Mouse (Mus musculus): ENCODE results near the gene Mrpl18. TPM values are rescaled to one million over a fixed set of nuclear protein-coding genes. Genes with fewer than 3 reads are reported as not detected.
"Not testable (repeated sequence)": the region's sequence is repeated elsewhere in the genome, so short reads cannot be mapped to it uniquely, and the experiment has no call there.

The Mrpl18 gene
- polyA plus RNA-seq (2015; fragmentation: Nextera tagmentation; extraction: Ambion mirVana) = 165 and 199 TPM in 2 replicates

GRCm38 (mm10) chr17:12915881-12916583 is at the start of gene Mrpl18:
TSS of gene Mrpl18 (minus strand) at chr17:12916345.
- Histone ChIP-seq H3K4me1 (replicated peaks) (peaks cover 14% of the 10 kb centered on the region), H3K27me3 (no peaks in the 10 kb centered on the region), H3K36me3 (peaks cover 52% of the 10 kb centered on the region), H3K9me3 (replicated peaks) (no peaks in the 10 kb centered on the region), H3K4me2 (peak within 1 kb of the TSS; percentile 84), H3K9ac (peak within 1 kb of the TSS; percentile 98), H3K27ac (peak within 1 kb of the TSS; percentile 93), H3K4me3 (peak within 1 kb of the TSS; percentile 87)
- under 1% methylated on average over 56 of the region's 56 CpGs for WGBS
- peak; percentile 99 for ATAC-seq (replicated peaks; ENCODE audit: insufficient number of reproducible peaks, insufficient read depth, low FRiP score, low read depth)

GRCm38 (mm10) chr17:12963476-12963875 is 47.3 kb upstream of the Mrpl18 start:
- 67% methylated on average over 3 of the region's 3 CpGs for WGBS
- ATAC-seq (replicated peaks; ENCODE audit: insufficient number of reproducible peaks, insufficient read depth, low FRiP score, low read depth) = no peak
- Histone ChIP-seq H3K27ac (no peak overlapping the region), H3K4me3 (no peak overlapping the region), H3K36me3 (peaks cover 29% of the 10 kb centered on the region), H3K9me3 (replicated peaks) (no peaks in the 10 kb centered on the region), H3K4me2 (no peak overlapping the region), H3K4me1 (replicated peaks) (peaks cover 6% of the 10 kb centered on the region), H3K9ac (no peak overlapping the region), H3K27me3 (no peaks in the 10 kb centered on the region)

- Histone ChIP-seq H3K4me2 (peak within 1 kb of the TSS; percentile 81), H3K4me3 (peak within 1 kb of the TSS; percentile 89), H3K9me3 (replicated peaks) (no peaks in the 10 kb centered on the region), H3K36me3 (peaks cover 1% of the 10 kb centered on the region; the same call in 1 of the 2 replicates), H3K4me1 (replicated peaks) (peaks cover 6% of the 10 kb centered on the region), H3K27ac (peak within 1 kb of the TSS; percentile 91), H3K27me3 (no peaks in the 10 kb centered on the region), H3K9ac (peak within 1 kb of the TSS; percentile 64)
- under 1% methylated on average over 42 of the region's 42 CpGs for WGBS
- ATAC-seq (replicated peaks; ENCODE audit: insufficient number of reproducible peaks, insufficient read depth, low FRiP score, low read depth) = peak; percentile 97
Observed at GRCm38 (mm10) chr17:12960331-12960873, 44.3 kb upstream of the Mrpl18 start, which contains the start of gene Acat2. TSS of gene Acat2 (minus strand) at chr17:12960747.

GRCm38 (mm10) chr17:12959377-12959776 is 43.2 kb upstream of the Mrpl18 start:
- H3K36me3 ChIP-seq; H3K9me3 ChIP-seq (replicated peaks); H3K9ac ChIP-seq; H3K4me2 ChIP-seq; H3K27me3 ChIP-seq; H3K4me3 ChIP-seq; ATAC-seq (replicated peaks; ENCODE audit: insufficient number of reproducible peaks, insufficient read depth, low FRiP score, low read depth); H3K4me1 ChIP-seq (replicated peaks); H3K27ac ChIP-seq: not testable (repeated sequence)
- 16% methylated on average over 1 of the region's 2 CpGs for WGBS

- no peak overlapping the region for H3K4me3 ChIP-seq
- H3K9me3 ChIP-seq (replicated peaks) = no peaks in the 10 kb centered on the region
- H3K4me2 ChIP-seq = no peak overlapping the region
- peaks cover 6% of the 10 kb centered on the region for H3K4me1 ChIP-seq (replicated peaks)
- H3K27ac ChIP-seq = no peak overlapping the region
- ATAC-seq (replicated peaks; ENCODE audit: insufficient number of reproducible peaks, insufficient read depth, low FRiP score, low read depth) = no peak
- no peaks in the 10 kb centered on the region for H3K27me3 ChIP-seq
- 85% methylated on average over 8 of the region's 8 CpGs for WGBS
- H3K9ac ChIP-seq = no peak overlapping the region
- peaks cover 3% of the 10 kb centered on the region for H3K36me3 ChIP-seq
Observed at GRCm38 (mm10) chr17:12956664-12957063, 40.5 kb upstream of the Mrpl18 start.

GRCm38 (mm10) chr17:12949669-12950068 is 33.5 kb upstream of the Mrpl18 start:
- Histone ChIP-seq H3K4me3 (no peak overlapping the region), H3K36me3 (peaks cover 18% of the 10 kb centered on the region), H3K9me3 (replicated peaks) (no peaks in the 10 kb centered on the region), H3K27ac (no peak overlapping the region), H3K4me1 (replicated peaks) (no peaks in the 10 kb centered on the region), H3K9ac (no peak overlapping the region), H3K4me2 (no peak overlapping the region), H3K27me3 (no peaks in the 10 kb centered on the region)
- no peak for ATAC-seq (replicated peaks; ENCODE audit: insufficient number of reproducible peaks, insufficient read depth, low FRiP score, low read depth)
- 87% methylated on average over 5 of the region's 5 CpGs for WGBS

GRCm38 (mm10) chr17:12942459-12943162 is 26.5 kb upstream of the Mrpl18 start:
- H3K4me1 ChIP-seq (replicated peaks) = peaks cover 3% of the 10 kb centered on the region; the same call in 1 of the 2 replicates
- no peak overlapping the region for H3K4me3 ChIP-seq
- H3K27ac ChIP-seq = no peak overlapping the region
- peaks cover 10% of the 10 kb centered on the region; the same call in 1 of the 2 replicates for H3K36me3 ChIP-seq
- no peak overlapping the region for H3K4me2 ChIP-seq
- no peaks in the 10 kb centered on the region for H3K27me3 ChIP-seq
- WGBS = 88% methylated on average over 6 of the region's 6 CpGs
- ATAC-seq (replicated peaks; ENCODE audit: insufficient number of reproducible peaks, insufficient read depth, low FRiP score, low read depth) = no peak
- H3K9me3 ChIP-seq (replicated peaks) = no peaks in the 10 kb centered on the region
- H3K9ac ChIP-seq = no peak overlapping the region

- no peak overlapping the region for H3K4me3 ChIP-seq
- 77% methylated on average over 8 of the region's 8 CpGs for WGBS
- H3K9ac ChIP-seq = no peak overlapping the region
- H3K36me3 ChIP-seq = peaks cover 10% of the 10 kb centered on the region; the same call in 1 of the 2 replicates
- no peak for ATAC-seq (replicated peaks; ENCODE audit: insufficient number of reproducible peaks, insufficient read depth, low FRiP score, low read depth)
- H3K4me2 ChIP-seq = no peak overlapping the region
- no peaks in the 10 kb centered on the region for H3K9me3 ChIP-seq (replicated peaks)
- H3K27ac ChIP-seq = no peak overlapping the region
- no peaks in the 10 kb centered on the region for H3K27me3 ChIP-seq
- H3K4me1 ChIP-seq (replicated peaks) = peaks cover 3% of the 10 kb centered on the region; the same call in 1 of the 2 replicates
Observed at GRCm38 (mm10) chr17:12941543-12942260, 25.6 kb upstream of the Mrpl18 start.

GRCm38 (mm10) chr17:12940151-12940805 is 24.1 kb upstream of the Mrpl18 start, which contains the start of gene Acat3:
TSS of gene Acat3 (minus strand) at chr17:12940600.
- H3K27ac ChIP-seq = no peak within 1 kb of the TSS
- H3K4me1 ChIP-seq (replicated peaks) = peaks cover 3% of the 10 kb centered on the region; the same call in 1 of the 2 replicates
- peaks cover 7% of the 10 kb centered on the region; the same call in 1 of the 2 replicates for H3K36me3 ChIP-seq
- H3K27me3 ChIP-seq = no peaks in the 10 kb centered on the region
- peak within 1 kb of the TSS; percentile 41 for H3K4me3 ChIP-seq
- H3K9ac ChIP-seq = 0 out of 2 replicates have a peak within 1 kb of the TSS, but pooled peaks have one; percentile 26
- H3K9me3 ChIP-seq (replicated peaks) = no peaks in the 10 kb centered on the region
- peak within 1 kb of the TSS; percentile 65 for H3K4me2 ChIP-seq
- WGBS = 12% methylated on average over 27 of the region's 27 CpGs
- peak; percentile 58; the same call in 1 of the 2 replicates for ATAC-seq (replicated peaks; ENCODE audit: insufficient number of reproducible peaks, insufficient read depth, low FRiP score, low read depth)

- H3K4me1 ChIP-seq (replicated peaks); H3K9me3 ChIP-seq (replicated peaks); H3K36me3 ChIP-seq; H3K9ac ChIP-seq; H3K27me3 ChIP-seq; H3K27ac ChIP-seq: not testable (repeated sequence)
- Histone ChIP-seq H3K4me3 (peak overlapping the region; percentile 41), H3K4me2 (peak overlapping the region; percentile 65)
- 0 out of 2 replicates have a peak, but pooled peaks have one; percentile 11 for ATAC-seq (replicated peaks; ENCODE audit: insufficient number of reproducible peaks, insufficient read depth, low FRiP score, low read depth)
- WGBS = 47% methylated on average over 3 of the region's 12 CpGs
Observed at GRCm38 (mm10) chr17:12939377-12940148, 23.4 kb upstream of the Mrpl18 start.

Measured in heart, embryonic 15.5 days (tissue).